Mouse (Mus musculus): ENCODE measurements around the gene Gm28168. TPM values are rescaled to one million over a fixed set of nuclear protein-coding genes. Genes with fewer than 3 reads are reported as not detected.
"Not testable (repeated sequence)": the region's sequence is repeated elsewhere in the genome, so short reads cannot be mapped to it uniquely, and the experiment has no call there.

The Gm28168 gene
- not detected in 2 replicates for polyA plus RNA-seq (2015; fragmentation: Nextera tagmentation; extraction: Ambion mirVana)

DNA sequence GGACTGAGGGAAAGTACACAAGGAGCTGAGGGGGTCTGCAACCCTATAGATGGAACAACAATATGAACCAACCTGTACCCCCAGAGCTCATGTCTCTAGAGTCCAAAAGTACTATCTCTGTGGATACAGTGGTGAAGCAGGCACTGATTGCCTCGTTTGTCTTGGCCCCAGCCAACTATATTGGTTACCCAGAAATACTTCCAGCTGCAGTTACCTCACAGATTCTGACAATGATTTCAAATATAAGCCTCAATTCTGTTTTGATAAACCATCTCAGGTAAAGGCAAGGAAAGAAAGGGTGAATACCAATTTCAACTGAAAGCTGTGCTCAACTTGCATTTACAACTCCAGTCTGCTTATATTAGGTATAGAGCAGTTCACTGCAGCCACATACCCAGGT, at the start of gene Gm28168:
Gene Gm28168 (plus strand): TSS at position 301 of the 400 bp plus-strand sequence.
- 41% methylated on average over 1 of the region's 1 CpGs for WGBS
- not testable (repeated sequence) for ATAC-seq (replicated peaks); H3K27ac ChIP-seq

GRCm38 (mm10) chr1:117965639-117966038, 37.8 kb downstream of the Gm28168 start, which contains the start of gene Gm7145:
Gene Gm7145, plus strand, starts transcription at chr1:117965939.
- no peak for ATAC-seq (replicated peaks)
- Histone ChIP-seq H3K36me3 (replicated peaks) (no peaks in the 10 kb centered on the region), H3K4me2 (no peak within 1 kb of the TSS), H3K4me1 (no peaks in the 10 kb centered on the region), H3K27me3 (replicated peaks) (no peaks in the 10 kb centered on the region), H3K4me3 (no peak within 1 kb of the TSS), H3K27ac (no peak within 1 kb of the TSS), H3K9me3 (no peaks in the 10 kb centered on the region; the same call in 1 of the 2 replicates), H3K9ac (no peak within 1 kb of the TSS)
- 77% methylated on average over 4 of the region's 4 CpGs for WGBS

More for the DNA sequence above, at the start of gene Gm28168:
- not testable (repeated sequence) for H3K9ac ChIP-seq; H3K4me2 ChIP-seq; H3K9me3 ChIP-seq; H3K27me3 ChIP-seq (replicated peaks); H3K4me3 ChIP-seq; H3K4me1 ChIP-seq; H3K36me3 ChIP-seq (replicated peaks)

Other genes with a start within 250 kb of the Gm28168 start
- gene Gm28363, start 230.9 kb upstream of the Gm28168 start, polyA plus RNA-seq (2015; fragmentation: Nextera tagmentation; extraction: Ambion mirVana) = not detected in 2 replicates
- not detected in 2 replicates for gene B020011L13Rik, start 146.9 kb upstream of the Gm28168 start, polyA plus RNA-seq (2015; fragmentation: Nextera tagmentation; extraction: Ambion mirVana)
- not detected in 2 replicates for gene Gm28360, start 97.9 kb upstream of the Gm28168 start, polyA plus RNA-seq (2015; fragmentation: Nextera tagmentation; extraction: Ambion mirVana)
- not detected in 2 replicates for gene Gm7145, start 37.9 kb downstream of the Gm28168 start, polyA plus RNA-seq (2015; fragmentation: Nextera tagmentation; extraction: Ambion mirVana)
- gene Gm29106, start 248.5 kb downstream of the Gm28168 start, polyA plus RNA-seq (2015; fragmentation: Nextera tagmentation; extraction: Ambion mirVana) = 0.20 and 0.34 TPM in 2 replicates

All from midbrain, embryonic 15.5 days (tissue).